Mouse (Mus musculus) brown adipose tissue, adult 24 weeks (tissue): Measurements from ENCODE around the gene Gm42957. TPM values are rescaled to one million over a fixed set of nuclear protein-coding genes. Genes with fewer than 3 reads are reported as not detected.

Source experiments
- H3K27ac ChIP-seq: fragments of 200-500 bp; replicated peaks from 2 replicates; pipeline ENCODE4 v1.5.1; 2012; ENCODE audit warnings: low read depth, mild to moderate bottlenecking, low read length
- H3K4me1 ChIP-seq: fragments of 200-500 bp; 2 replicates; pipeline ENCODE4 v1.6.1; 2012; ENCODE audit warnings: low read length, mixed read lengths; ENCODE audit not compliant: control insufficient read depth, insufficient read depth, insufficient read length
- H3K4me3 ChIP-seq: fragments of 200-500 bp; 2 replicates; pipeline ENCODE4 v1.5.1; 2012; ENCODE audit warnings: low read depth, mild to moderate bottlenecking, low read length, moderate library complexity; ENCODE audit not compliant: insufficient read depth
- polyA plus RNA-seq: library from polyadenylated mRNA; stranded (reverse); fragments of >200 nt; gene quantifications from 2 replicates; pipeline ENCODE4 v1.2.4, GENCODE M21; 2012; ENCODE audit not compliant: missing spikeins, insufficient read depth, insufficient read length

The Gm42957 gene
- polyA plus RNA-seq, 1 experiment: not detected

DNA sequence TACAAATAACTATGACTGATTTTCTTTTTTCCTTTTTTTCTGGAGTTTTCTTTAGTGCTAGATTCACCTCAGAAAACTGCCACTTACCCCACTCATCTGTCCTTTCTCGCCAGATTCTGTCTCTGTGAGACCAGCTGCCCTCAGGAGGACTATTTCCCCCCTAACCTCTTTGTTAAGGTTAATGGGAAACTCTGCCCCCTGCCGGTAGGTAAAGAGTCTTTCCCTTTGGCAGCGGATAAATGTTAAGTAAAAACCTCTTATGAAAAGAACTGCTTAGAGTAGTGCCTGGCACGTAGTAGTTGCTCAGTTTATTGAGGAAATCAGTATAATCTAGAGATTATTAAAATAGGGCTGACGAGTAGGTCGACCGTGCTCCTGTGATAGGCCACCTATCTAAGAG lies 65.1 kb downstream of the Gm42957 start:
- Histone ChIP-seq H3K4me3 (no peak overlapping the region), H3K27ac (no peak overlapping the region), H3K4me1 (no peaks in the 10 kb centered on the region)

DNA sequence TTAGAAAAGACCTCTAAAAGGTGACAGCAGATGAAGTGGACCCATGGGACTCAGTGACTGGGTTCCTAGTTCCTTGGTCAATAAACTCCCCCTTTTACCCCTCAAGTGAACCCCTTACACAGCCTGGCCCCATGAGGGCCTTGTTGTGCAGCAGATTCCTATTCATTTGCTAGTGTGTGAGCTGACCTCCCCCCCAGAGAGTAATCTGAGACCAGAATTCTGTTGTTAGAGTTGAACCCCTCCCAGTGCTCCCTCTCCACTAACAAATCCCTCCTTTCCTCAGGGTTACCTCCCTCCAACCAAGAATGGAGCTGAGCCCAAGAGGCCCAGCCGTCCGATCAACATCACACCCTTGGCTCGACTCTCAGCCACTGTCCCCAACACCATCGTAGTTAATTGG lies 65.7 kb downstream of the Gm42957 start:
- H3K4me3 ChIP-seq: no peak overlapping the region
- H3K27ac ChIP-seq: no peak overlapping the region
- no peaks in the 10 kb centered on the region for H3K4me1 ChIP-seq

Other genes with a start within 250 kb of the Gm42957 start
- not detected in 2 replicates for gene BC107364, start 183.2 kb upstream of the Gm42957 start, polyA plus RNA-seq
- 5.4 and 8.2 TPM in 2 replicates for gene Hfe2, start 110.3 kb upstream of the Gm42957 start, polyA plus RNA-seq
- gene Txnip, start 77.5 kb upstream of the Gm42957 start, polyA plus RNA-seq: 1,091 and 1,303 TPM in 2 replicates
- gene Gm16253, start 58.5 kb upstream of the Gm42957 start, polyA plus RNA-seq: not detected in 2 replicates
- gene Polr3gl, start 41.3 kb upstream of the Gm42957 start, polyA plus RNA-seq: 39.0 and 72.4 TPM in 2 replicates
- gene Ankrd34a, start 38.8 kb upstream of the Gm42957 start, polyA plus RNA-seq: not detected in 2 replicates
- gene Lix1l, start 34.3 kb upstream of the Gm42957 start, polyA plus RNA-seq: 10.0 and 11.0 TPM in 2 replicates
- 78.8 and 110 TPM in 2 replicates for gene Rbm8a, start 5.5 kb upstream of the Gm42957 start, polyA plus RNA-seq
- 31.9 and 35.4 TPM in 2 replicates for gene Pex11b, start 98 bp upstream of the Gm42957 start, polyA plus RNA-seq
- gene Itga10, start 10.1 kb downstream of the Gm42957 start, polyA plus RNA-seq: 0.20 and 0.67 TPM in 2 replicates
- gene Ankrd35, start 34.7 kb downstream of the Gm42957 start, polyA plus RNA-seq: 0.29 TPM in 1 of 2 replicates, not detected in the other
- 8.2 and 9.0 TPM in 2 replicates for gene Pias3, start 60.9 kb downstream of the Gm42957 start, polyA plus RNA-seq
- 4.4 and 5.3 TPM in 2 replicates for gene Nudt17, start 73.1 kb downstream of the Gm42957 start, polyA plus RNA-seq
- gene Polr3c, start 92.2 kb downstream of the Gm42957 start, polyA plus RNA-seq: 23.7 and 25.5 TPM in 2 replicates
- gene Rnf115, start 92.2 kb downstream of the Gm42957 start, polyA plus RNA-seq: 23.6 and 25.6 TPM in 2 replicates
- gene Pdzk1, start 193.8 kb downstream of the Gm42957 start, polyA plus RNA-seq: not detected in 2 replicates
- not detected in 2 replicates for gene Cd160, start 193.9 kb downstream of the Gm42957 start, polyA plus RNA-seq